Mouse (Mus musculus) neural tube, embryonic 15.5 days (tissue): Measurements from ENCODE around the gene Mtch2. TPM values are rescaled to one million over a fixed set of nuclear protein-coding genes. Genes with fewer than 3 reads are reported as not detected.

ENCODE experiments used
- ATAC-seq: fragments of 200-750 bp; cut with Nextera tagmentation; 2 replicates; pipeline ENCODE4 v1.8.0; 2017; ENCODE audit warnings: mild to moderate bottlenecking, moderate TSS enrichment, moderate library complexity; ENCODE audit not compliant: low FRiP score
- H3K27ac ChIP-seq: fragments of 300-500 bp; sonication (generic); replicated peaks from 2 replicates; pipeline ENCODE4 v1.5.1; 2015; ENCODE audit warnings: mild to moderate bottlenecking, inconsistent platforms
- H3K27me3 ChIP-seq: fragments of 300-500 bp; sonication (generic); replicated peaks from 2 replicates; pipeline ENCODE4 v1.6.1; 2015; ENCODE audit warnings: inconsistent platforms
- H3K36me3 ChIP-seq: fragments of 300-500 bp; sonication (generic); 2 replicates; pipeline ENCODE4 v1.6.1; 2015; ENCODE audit warnings: inconsistent platforms
- H3K4me1 ChIP-seq: fragments of 300-500 bp; sonication (generic); 2 replicates; pipeline ENCODE4 v1.6.1; 2015; ENCODE audit warnings: inconsistent platforms
- H3K4me2 ChIP-seq: fragments of 300-500 bp; sonication (generic); 2 replicates; pipeline ENCODE4 v1.6.1; 2015; ENCODE audit warnings: inconsistent platforms, mild to moderate bottlenecking, moderate library complexity
- H3K4me3 ChIP-seq: fragments of 300-500 bp; sonication (generic); replicated peaks from 2 replicates; pipeline ENCODE4 v1.5.1; 2015; ENCODE audit warnings: mild to moderate bottlenecking, inconsistent platforms
- H3K9ac ChIP-seq: fragments of 300-500 bp; sonication (generic); replicated peaks from 2 replicates; pipeline ENCODE4 v1.6.1; 2015; ENCODE audit warnings: mild to moderate bottlenecking, inconsistent platforms
- H3K9me3 ChIP-seq: fragments of 300-500 bp; sonication (generic); replicated peaks from 2 replicates; pipeline ENCODE4 v1.6.1; 2016; ENCODE audit warnings: inconsistent platforms
- WGBS: fragments of 180-500 bp; shearing (Covaris S2); methylation state at CpG from one replicate; pipeline ENCODE4 v1.1.7; 2015; ENCODE audit warnings: mixed read lengths; 5-methylcytosine and 5-hydroxymethylcytosine counted together
- polyA plus RNA-seq: library from polyadenylated mRNA; unstranded; fragments of >200 nt; fragmentation: Nextera tagmentation; extraction: Ambion mirVana; gene quantifications from 2 replicates; pipeline ENCODE4 v1.2.1, GENCODE M21; 2015

Gene Mtch2
- polyA plus RNA-seq, 1 experiment from 2014 or later, result 246 TPM

- Histone ChIP-seq H3K27ac (no peak overlapping the region), H3K4me3 (no peak overlapping the region)
- WGBS, result 50% methylated on average over 4 of the region's 4 CpGs
Observed at GRCm38 (mm10) chr2:90870136-90870601, 23.2 kb downstream of the Mtch2 start.

GRCm38 (mm10) chr2:90871180-90871961 lies 24.4 kb downstream of the Mtch2 start:
- no peaks in the 10 kb centered on the region for H3K9me3 ChIP-seq
- no peaks in the 10 kb centered on the region for H3K27me3 ChIP-seq
- no peak overlapping the region for H3K27ac ChIP-seq
- H3K4me2 ChIP-seq, result no peak overlapping the region
- 58% methylated on average over 8 of the region's 8 CpGs for WGBS
- H3K4me1 ChIP-seq, result peaks cover 16% of the 10 kb centered on the region
- H3K4me3 ChIP-seq, result no peak overlapping the region
- H3K9ac ChIP-seq, result no peak overlapping the region
- peak; percentile 51; the same call in 1 of the 2 replicates for ATAC-seq
- H3K36me3 ChIP-seq, result peaks cover 12% of the 10 kb centered on the region; the same call in 1 of the 2 replicates

More at GRCm38 (mm10) chr2:90870136-90870601, 23.2 kb downstream of the Mtch2 start:
- Histone ChIP-seq H3K9me3 (no peaks in the 10 kb centered on the region), H3K9ac (no peak overlapping the region), H3K4me2 (no peak overlapping the region), H3K36me3 (peaks cover 21% of the 10 kb centered on the region), H3K4me1 (peaks cover 16% of the 10 kb centered on the region), H3K27me3 (no peaks in the 10 kb centered on the region)
- no peak for ATAC-seq

GRCm38 (mm10) chr2:90874025-90874424 lies 27.1 kb downstream of the Mtch2 start:
- 88% methylated on average over 1 of the region's 1 CpGs for WGBS

GRCm38 (mm10) chr2:90875239-90875638 lies 28.3 kb downstream of the Mtch2 start:
- Histone ChIP-seq H3K9ac (no peak overlapping the region), H3K4me2 (no peak overlapping the region), H3K4me1 (peaks cover 24% of the 10 kb centered on the region), H3K36me3 (no peaks in the 10 kb centered on the region), H3K27me3 (no peaks in the 10 kb centered on the region), H3K9me3 (no peaks in the 10 kb centered on the region), H3K27ac (no peak overlapping the region), H3K4me3 (no peak overlapping the region)
- no peak for ATAC-seq
- 69% methylated on average over 2 of the region's 2 CpGs for WGBS

More at GRCm38 (mm10) chr2:90874025-90874424, 27.1 kb downstream of the Mtch2 start:
- Histone ChIP-seq H3K9me3 (no peaks in the 10 kb centered on the region), H3K4me2 (no peak overlapping the region), H3K27ac (no peak overlapping the region), H3K9ac (no peak overlapping the region), H3K4me3 (no peak overlapping the region), H3K4me1 (peaks cover 18% of the 10 kb centered on the region), H3K36me3 (no peaks in the 10 kb centered on the region), H3K27me3 (no peaks in the 10 kb centered on the region)
- ATAC-seq, result no peak

GRCm38 (mm10) chr2:90877584-90878259 lies 30.8 kb downstream of the Mtch2 start:
- peaks cover 22% of the 10 kb centered on the region for H3K4me1 ChIP-seq
- no peak overlapping the region for H3K4me3 ChIP-seq
- ATAC-seq, result no peak
- no peak overlapping the region for H3K27ac ChIP-seq
- H3K27me3 ChIP-seq, result no peaks in the 10 kb centered on the region
- no peak overlapping the region for H3K9ac ChIP-seq
- no peaks in the 10 kb centered on the region for H3K36me3 ChIP-seq
- WGBS, result 66% methylated on average over 5 of the region's 5 CpGs
- H3K9me3 ChIP-seq, result no peaks in the 10 kb centered on the region
- H3K4me2 ChIP-seq, result no peak overlapping the region

GRCm38 (mm10) chr2:90879419-90879818 lies 32.5 kb downstream of the Mtch2 start:
- H3K36me3 ChIP-seq, result 0 out of 2 replicates have a peak, but pooled peaks cover 4% of the 10 kb centered on the region
- H3K4me3 ChIP-seq, result no peak overlapping the region
- H3K4me2 ChIP-seq, result no peak overlapping the region
- H3K9ac ChIP-seq, result no peak overlapping the region
- peaks cover 32% of the 10 kb centered on the region for H3K4me1 ChIP-seq
- no peaks in the 10 kb centered on the region for H3K27me3 ChIP-seq
- no peak for ATAC-seq
- H3K9me3 ChIP-seq, result no peaks in the 10 kb centered on the region
- H3K27ac ChIP-seq, result no peak overlapping the region

- Histone ChIP-seq H3K9me3 (no peaks in the 10 kb centered on the region), H3K27ac (peak overlapping the region; percentile 73), H3K27me3 (no peaks in the 10 kb centered on the region), H3K36me3 (0 out of 2 replicates have a peak, but pooled peaks cover 4% of the 10 kb centered on the region), H3K4me1 (peaks cover 38% of the 10 kb centered on the region), H3K4me3 (no peak overlapping the region), H3K9ac (no peak overlapping the region), H3K4me2 (peak overlapping the region; percentile 9; the same call in 1 of the 2 replicates)
- WGBS, result 32% methylated on average over 6 of the region's 6 CpGs
- ATAC-seq, result no peak
Observed at GRCm38 (mm10) chr2:90880144-90880785, 33.3 kb downstream of the Mtch2 start.

GRCm38 (mm10) chr2:90881824-90882223 lies 34.9 kb downstream of the Mtch2 start:
- no peak overlapping the region for H3K4me3 ChIP-seq
- H3K27ac ChIP-seq, result no peak overlapping the region
- H3K9ac ChIP-seq, result no peak overlapping the region
- peaks cover 38% of the 10 kb centered on the region for H3K4me1 ChIP-seq
- no peak overlapping the region for H3K4me2 ChIP-seq
- WGBS, result 78% methylated on average over 2 of the region's 2 CpGs
- no peaks in the 10 kb centered on the region for H3K27me3 ChIP-seq
- 0 out of 2 replicates have a peak, but pooled peaks cover 4% of the 10 kb centered on the region for H3K36me3 ChIP-seq
- no peak for ATAC-seq
- H3K9me3 ChIP-seq, result no peaks in the 10 kb centered on the region

GRCm38 (mm10) chr2:90885218-90886041 lies 38.5 kb downstream of the Mtch2 start, which contains the start of gene C1qtnf4:
Gene C1qtnf4 (plus strand): TSS chr2:90885860.
- Histone ChIP-seq H3K9me3 (no peaks in the 10 kb centered on the region), H3K27ac (peak within 1 kb of the TSS; percentile 94), H3K27me3 (no peaks in the 10 kb centered on the region), H3K4me3 (peak within 1 kb of the TSS; percentile 73), H3K36me3 (0 out of 2 replicates have a peak, but pooled peaks cover 4% of the 10 kb centered on the region), H3K4me1 (peaks cover 55% of the 10 kb centered on the region), H3K9ac (peak within 1 kb of the TSS; percentile 91), H3K4me2 (peak within 1 kb of the TSS; percentile 78)
- ATAC-seq, result peak; percentile 82
- WGBS, result under 1% methylated on average over 45 of the region's 45 CpGs

- peaks cover 57% of the 10 kb centered on the region for H3K4me1 ChIP-seq
- ATAC-seq, result peak; percentile 7; the same call in 1 of the 2 replicates
- 0 out of 2 replicates have a peak, but pooled peaks cover 4% of the 10 kb centered on the region for H3K36me3 ChIP-seq
- H3K9ac ChIP-seq, result peak overlapping the region; percentile 91
- H3K27ac ChIP-seq, result peak overlapping the region; percentile 94
- no peaks in the 10 kb centered on the region for H3K27me3 ChIP-seq
- WGBS, result 22% methylated on average over 6 of the region's 6 CpGs
- H3K4me3 ChIP-seq, result peak overlapping the region; percentile 73
- no peaks in the 10 kb centered on the region for H3K9me3 ChIP-seq
- peak overlapping the region; percentile 78 for H3K4me2 ChIP-seq
Observed at GRCm38 (mm10) chr2:90886436-90886835, 39.5 kb downstream of the Mtch2 start.
